Mouse (Mus musculus) gastrocnemius, postnatal 36 days (tissue): ENCODE measurements around the gene Eps15. TPM values are rescaled to one million over a fixed set of nuclear protein-coding genes. Genes with fewer than 3 reads are reported as not detected.

Source experiments
- DNase-seq, 2 experiments: peaks; one replicate each; pipeline ENCODE4 v3.0.0; 2022
- intact Hi-C: fragments of 180-260 bp; cut with DNase I; formaldehyde crosslinking; loops from one replicate; pipeline ENCODE4 v1.15.1; 2025
- total RNA-seq, 2 experiments: library from RNA; stranded (reverse); gene quantifications; 2 replicates each; pipeline ENCODE4 v1.2.3; 2021

Gene Eps15
- total RNA-seq, 2 experiments from 2014 or later, result 64.4 to 65.1 TPM

DNA sequence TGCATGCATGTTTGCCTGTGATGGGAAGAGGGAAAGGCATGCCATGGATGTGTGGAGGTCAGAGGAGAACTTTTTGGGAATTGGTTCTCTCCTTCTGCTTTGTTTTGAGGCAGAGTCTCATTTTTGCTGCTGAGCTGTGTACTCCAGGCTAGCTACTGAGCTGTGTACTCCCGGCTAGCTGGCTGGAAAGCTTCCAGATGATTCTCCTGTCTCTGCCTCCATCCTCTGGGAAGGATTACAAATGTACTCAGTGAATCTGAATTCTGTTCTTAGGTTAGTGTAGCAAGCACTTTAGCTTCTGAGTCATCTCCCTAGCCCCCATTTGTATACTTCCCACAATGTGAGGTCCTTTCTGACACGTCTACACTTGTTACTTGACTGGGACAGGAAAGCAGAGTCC, 143.4 kb downstream of the Eps15 start:
- intact Hi-C loops, result no loop called here
- DNase-seq, result no peak

DNA sequence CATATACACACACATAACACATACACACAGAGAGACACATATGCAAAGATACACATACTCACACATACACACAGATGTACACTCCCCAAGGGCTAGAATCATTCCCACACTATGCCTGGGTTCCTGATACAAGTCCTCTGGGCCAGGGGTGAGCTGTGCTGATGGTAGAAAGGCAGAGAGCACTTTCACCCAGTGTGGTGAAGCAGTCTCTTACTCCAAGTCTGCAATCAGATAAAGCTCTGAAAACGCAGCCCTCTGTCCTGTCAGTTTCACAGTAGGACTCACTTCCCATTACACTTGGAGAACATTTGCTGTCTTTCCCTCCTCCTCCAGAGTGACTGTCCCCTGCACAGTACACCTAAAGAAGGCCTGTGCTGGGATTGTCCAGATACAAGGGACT, 147.0 kb downstream of the Eps15 start:
- DNase-seq, result no peak
- intact Hi-C loops, result no loop called here

DNA sequence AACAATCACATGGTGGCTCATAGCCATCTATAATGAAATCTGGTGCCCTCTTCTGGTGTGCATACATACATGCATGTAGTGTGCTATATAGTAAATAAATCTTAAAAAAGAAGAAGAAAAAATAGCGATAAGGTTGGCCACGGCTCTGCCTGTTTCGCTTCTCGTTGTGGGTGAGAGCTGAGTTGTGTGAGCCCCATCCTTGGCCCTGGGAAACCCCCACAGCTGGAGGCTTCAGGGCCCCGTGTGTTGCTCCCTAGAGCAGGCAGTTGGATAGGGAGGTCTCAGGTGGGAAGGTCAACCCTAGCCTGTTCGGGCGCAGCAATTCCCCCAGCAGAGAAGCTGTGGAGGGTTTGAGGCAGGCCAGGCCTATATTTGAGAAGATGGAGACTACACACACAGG, 150.2 kb downstream of the Eps15 start:
- intact Hi-C loops, result no loop called here
- no peak for DNase-seq

GRCm38 (mm10) chr4:109430854-109431253, 150.8 kb downstream of the Eps15 start:
- intact Hi-C loops, result no loop called here
- peak in 1 of 2 experiments; percentile 34 for DNase-seq

DNA sequence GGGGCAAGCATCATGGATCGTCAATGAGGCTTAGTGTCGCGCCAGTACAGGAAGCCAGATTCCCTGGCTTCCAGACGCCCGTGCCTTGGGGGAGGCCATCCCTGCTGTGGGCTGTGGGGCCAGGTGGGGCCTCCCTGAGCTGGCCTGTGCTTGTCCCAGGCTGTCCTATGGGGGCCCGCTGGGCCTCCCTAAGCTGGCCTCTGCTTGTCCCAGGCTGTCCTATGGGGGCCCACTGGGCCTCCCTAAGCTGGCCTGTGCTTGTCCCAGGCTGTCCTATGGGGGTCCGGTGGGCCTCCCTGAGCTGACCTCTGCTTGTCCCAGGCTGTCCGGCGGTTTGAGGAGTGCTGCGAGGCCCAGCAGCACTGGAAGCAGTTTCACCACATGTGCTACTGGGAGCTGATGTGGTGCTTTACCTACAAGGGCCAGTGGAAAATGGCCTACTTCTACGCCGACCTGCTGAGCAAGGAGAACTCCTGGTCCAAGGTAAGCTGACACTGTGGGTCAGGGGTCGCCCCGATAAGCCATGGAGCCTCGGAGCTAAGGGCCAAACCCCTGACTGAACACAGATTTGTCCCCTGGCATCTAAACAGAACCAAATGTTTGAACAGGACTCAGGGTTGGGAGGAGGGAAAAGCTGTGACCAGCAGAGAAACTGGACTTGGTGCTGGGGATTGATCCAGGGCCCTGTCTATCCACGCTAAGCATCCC, 152.8 kb downstream of the Eps15 start:
- intact Hi-C loops, result no loop called here

GRCm38 (mm10) chr4:109433641-109434040, 153.6 kb downstream of the Eps15 start:
- intact Hi-C loops, result no loop called here
- no peak for DNase-seq

More for the DNA sequence above, 152.8 kb downstream of the Eps15 start:
- DNase-seq, result no peak

DNA sequence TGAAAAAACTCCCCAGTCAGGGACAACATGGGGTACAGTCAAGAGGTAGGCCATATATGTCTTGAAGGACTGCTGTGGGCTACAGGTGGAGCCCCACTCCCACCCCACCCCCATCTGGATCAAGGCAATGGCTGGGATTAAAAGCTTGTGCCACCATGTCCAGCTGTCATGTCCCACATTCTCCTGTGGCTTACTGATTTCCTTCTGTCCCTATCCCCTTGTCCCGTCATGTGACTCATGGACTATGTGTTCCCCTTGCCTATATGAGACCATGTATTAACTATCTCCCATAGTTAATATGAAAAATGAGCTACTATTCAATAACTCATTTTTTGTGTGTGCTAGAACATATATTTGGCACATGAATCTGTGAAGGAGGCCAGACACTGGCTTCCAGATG, 154.2 kb downstream of the Eps15 start:
- no peak for DNase-seq
- intact Hi-C loops, result no loop called here

Other genes starting within 250 kb of the Eps15 start
- 100 to 1,000 TPM in 1 of 2 experiments, 10 to 100 TPM in 1; 82.9 to 101 TPM for gene Osbpl9, start 78.0 kb upstream of the Eps15 start, total RNA-seq
- gene Calr4, start 45.8 kb upstream of the Eps15 start, total RNA-seq, result not detected
- under 1 TPM; 0.17 to 0.18 TPM for gene Ttc39a, start 126.4 kb downstream of the Eps15 start, total RNA-seq
- 100 to 1,000 TPM; 122 to 129 TPM for gene Rnf11, start 204.5 kb downstream of the Eps15 start, total RNA-seq